Mouse (Mus musculus) cerebellum, adult 2 months (tissue): ENCODE measurements around the gene Prss48. TPM values are rescaled to one million over a fixed set of nuclear protein-coding genes. Genes with fewer than 3 reads are reported as not detected.

Experiments
- DNase-seq, 2 experiments: peaks; one replicate each; pipeline ENCODE4 v3.0.0; 2021
- H3K27ac ChIP-seq: fragments of 200-500 bp; 2 replicates; pipeline ENCODE4 v1.5.1; 2012; ENCODE audit warnings: low read length, control low read depth, inconsistent platforms; ENCODE audit not compliant: insufficient read depth
- H3K27me3 ChIP-seq: fragments of 200-500 bp; 2 replicates; pipeline ENCODE4 v1.6.1; 2012; ENCODE audit warnings: inconsistent platforms, mild to moderate bottlenecking, low read length, moderate library complexity; ENCODE audit not compliant: control insufficient read depth, insufficient read depth
- H3K4me1 ChIP-seq: fragments of 200-500 bp; 2 replicates; pipeline ENCODE4 v1.6.1; 2011; ENCODE audit warnings: low read length; ENCODE audit not compliant: control insufficient read depth, insufficient read depth
- H3K4me3 ChIP-seq: fragments of 200-500 bp; replicated peaks from 2 replicates; pipeline ENCODE3; 2011; ENCODE audit warnings: mild to moderate bottlenecking, low read depth, low read length, control low read depth; ENCODE audit not compliant: insufficient read depth
- CTCF ChIP-seq: fragments of 200-500 bp; IDR thresholded peaks from 2 replicates; pipeline ENCODE4 v1.5.1; 2011; ENCODE audit warnings: low read depth, mild to moderate bottlenecking, control low read depth, low read length, moderate library complexity, borderline replicate concordance; ENCODE audit not compliant: insufficient read depth
- POLR2A ChIP-seq: fragments of 200-500 bp; IDR thresholded peaks from 2 replicates; pipeline ENCODE4 v1.6.1; 2011; ENCODE audit warnings: low read length, control low read depth, borderline replicate concordance; ENCODE audit not compliant: insufficient read depth
- WGBS: fragments of 180-500 bp; shearing (Covaris S2); methylation state at CpG from one replicate; pipeline ENCODE4 v1.1.7; 2018; 5-methylcytosine and 5-hydroxymethylcytosine counted together
- polyA plus RNA-seq: library from polyadenylated mRNA; depleted of rRNA; stranded (reverse); fragments of >200 nt; gene quantifications from 2 replicates; pipeline ENCODE4 v1.2.3, GENCODE M21; 2012; rRNA removed

Gene Prss48
- polyA plus RNA-seq: not detected in 2 replicates

DNA sequence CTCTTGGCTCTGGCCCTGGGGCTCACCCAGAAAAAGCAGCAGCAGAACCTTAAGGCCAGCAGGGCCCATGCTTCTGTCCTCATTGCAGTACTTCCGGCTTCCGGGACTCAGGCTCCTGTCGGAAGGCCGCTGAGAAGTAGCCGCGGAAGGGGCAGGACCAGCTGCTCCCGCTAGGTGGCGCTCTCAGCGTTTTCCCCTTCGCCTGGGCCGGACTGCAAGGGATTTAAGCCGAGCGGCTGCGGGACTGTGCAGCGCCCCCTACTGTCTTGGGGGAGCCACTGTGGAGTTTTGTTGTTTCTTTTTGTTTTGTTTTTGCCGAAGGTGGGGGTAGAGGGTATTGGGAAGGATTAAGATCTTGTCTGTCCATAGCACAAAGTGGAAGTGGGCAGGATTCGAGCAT lies at the start of gene Prss48:
Prss48 (minus strand) TSS at position 69 of the 400 bp plus-strand sequence.
- H3K27me3 ChIP-seq: no peaks in the 10 kb centered on the region
- no peaks in the 10 kb centered on the region for H3K4me1 ChIP-seq
- H3K27ac ChIP-seq: no peak within 1 kb of the TSS
- H3K4me3 ChIP-seq: no peak within 1 kb of the TSS
- no peak for TF ChIP-seq POLR2A
- TF ChIP-seq CTCF: no peak
- DNase-seq: peak in 1 of 2 experiments; percentile 12
- 78% methylated on average over 17 of the region's 17 CpGs for WGBS

DNA sequence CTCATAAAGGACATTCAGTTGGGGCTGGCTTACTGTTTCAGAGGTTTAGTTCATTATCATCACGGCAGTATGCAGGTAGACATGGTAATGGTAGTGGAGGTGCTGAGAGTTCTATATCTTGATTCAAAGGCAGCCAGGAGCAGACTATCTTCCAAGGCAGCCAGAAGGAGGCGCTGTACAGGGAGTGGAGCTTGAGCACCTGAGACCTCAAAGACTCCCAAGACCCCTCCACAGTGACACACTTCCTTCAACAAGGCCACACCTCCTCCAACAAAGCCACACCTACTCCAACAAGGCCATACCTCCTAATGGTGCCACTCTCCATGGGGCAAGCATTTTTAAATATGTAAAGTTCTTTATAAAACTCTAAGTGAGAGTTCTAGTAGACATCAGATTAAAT lies 46.8 kb upstream of the Prss48 start:
- no peaks in the 10 kb centered on the region for H3K4me1 ChIP-seq
- no peak overlapping the region for H3K4me3 ChIP-seq
- H3K27me3 ChIP-seq: no peaks in the 10 kb centered on the region
- H3K27ac ChIP-seq: no peak overlapping the region
- TF ChIP-seq CTCF: no peak
- no peak for TF ChIP-seq POLR2A
- WGBS: 79% methylated on average over 2 of the region's 2 CpGs
- no peak for DNase-seq

DNA sequence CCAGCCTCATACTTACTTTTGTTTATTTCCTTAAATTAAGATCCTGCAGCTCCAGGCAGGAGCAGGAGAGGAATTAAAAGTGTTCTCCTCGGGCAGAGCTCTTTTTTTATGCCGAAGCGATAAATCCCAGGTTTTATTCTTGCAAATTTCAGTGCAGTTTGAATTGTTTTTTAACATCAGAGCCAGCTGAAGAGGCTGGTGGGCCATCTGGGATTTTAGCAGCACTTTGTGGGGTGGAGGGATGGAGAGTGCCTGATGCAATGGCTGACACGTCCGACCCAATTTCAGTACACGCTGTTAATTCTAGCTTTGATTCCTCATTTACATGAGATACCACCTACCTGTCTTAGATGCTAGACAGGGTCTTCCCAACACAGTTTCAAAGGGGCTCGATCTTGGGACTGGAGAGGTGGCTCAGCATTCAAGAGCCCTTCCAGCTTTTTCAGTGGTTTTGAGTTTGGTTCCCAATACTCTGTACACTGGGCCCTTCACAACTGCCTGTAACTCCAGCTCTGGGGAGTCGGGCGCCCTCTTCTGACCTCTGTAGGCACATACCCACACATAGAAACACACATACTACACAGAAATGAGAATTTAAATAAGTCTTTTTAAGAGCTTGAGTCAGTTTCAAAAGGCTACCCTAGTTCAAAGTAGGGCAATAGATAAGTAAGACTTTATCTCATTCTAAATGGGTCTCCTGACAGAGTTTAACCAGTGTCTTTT lies 45.6 kb upstream of the Prss48 start:
- Histone ChIP-seq H3K4me3 (no peak overlapping the region), H3K27me3 (no peaks in the 10 kb centered on the region), H3K4me1 (no peaks in the 10 kb centered on the region), H3K27ac (no peak overlapping the region)
- WGBS: 94% methylated on average over 9 of the region's 9 CpGs
- DNase-seq: no peak
- TF ChIP-seq POLR2A: no peak
- TF ChIP-seq CTCF: no peak

DNA sequence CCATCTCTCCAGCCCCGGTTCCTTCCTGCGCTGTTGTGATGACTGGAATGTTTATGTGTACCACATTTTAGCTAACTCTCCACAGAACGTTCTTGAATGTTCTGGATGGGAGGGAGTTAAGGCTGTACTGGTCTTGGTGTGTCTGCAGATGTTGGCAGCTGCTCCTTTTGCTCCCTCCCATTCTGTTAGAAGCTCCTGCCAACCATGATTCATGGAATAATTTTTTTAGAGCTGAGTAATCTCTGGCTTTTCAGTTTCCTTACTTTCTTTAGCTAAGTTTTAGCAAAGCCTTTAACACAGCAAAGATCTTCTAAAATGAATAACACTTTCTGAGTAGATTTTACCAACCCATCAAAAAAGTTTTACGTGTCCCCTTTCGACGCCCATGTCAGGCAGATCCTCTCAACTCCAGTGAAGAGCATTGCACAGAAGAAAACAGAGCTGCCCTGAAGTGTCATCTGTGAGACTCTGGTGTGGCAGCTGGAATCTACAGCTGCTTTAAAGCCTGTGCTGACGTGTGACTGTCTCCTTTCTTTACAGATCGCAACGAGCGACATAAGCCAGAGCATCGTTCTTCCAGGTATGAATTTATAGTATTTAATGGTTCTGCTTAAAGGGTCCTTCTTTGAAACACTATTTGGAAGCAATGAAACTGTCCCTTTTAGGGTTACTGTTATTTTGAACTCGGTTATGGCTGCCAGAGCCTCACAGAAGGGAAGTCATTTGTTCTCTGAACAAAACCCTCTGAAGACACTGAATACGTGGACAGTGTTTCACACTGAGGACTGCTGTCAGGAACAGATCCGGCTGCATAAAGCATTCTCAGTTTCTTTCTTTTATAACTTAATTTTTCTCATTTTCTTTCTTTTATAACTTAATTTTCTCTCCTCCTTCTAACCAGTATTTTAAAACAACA lies 38.3 kb upstream of the Prss48 start:
- Histone ChIP-seq H3K4me3 (no peak overlapping the region), H3K27ac (no peak overlapping the region), H3K27me3 (no peaks in the 10 kb centered on the region), H3K4me1 (no peaks in the 10 kb centered on the region)
- DNase-seq: no peak
- no peak for TF ChIP-seq CTCF
- WGBS: 74% methylated on average over 14 of the region's 14 CpGs

DNA sequence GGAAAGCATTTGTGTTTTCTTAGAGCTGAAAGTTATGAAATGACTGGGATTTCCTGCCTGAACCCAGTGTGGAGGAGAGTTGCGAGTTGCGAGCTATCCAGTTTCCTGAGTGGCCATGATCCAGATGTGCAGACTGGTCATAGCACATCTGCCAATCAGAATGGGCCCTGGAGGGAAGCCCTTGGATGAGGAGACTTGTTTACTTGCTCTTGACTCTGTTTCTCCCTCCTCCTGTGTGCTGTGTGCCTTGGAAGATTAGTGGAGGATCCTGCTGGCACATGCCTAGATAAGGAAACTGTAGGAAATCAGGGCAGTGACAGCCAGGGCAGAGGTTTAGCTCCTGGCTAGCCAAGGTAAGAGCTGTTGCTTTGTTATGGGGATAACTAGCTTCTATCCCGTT lies 36.4 kb upstream of the Prss48 start:
- TF ChIP-seq POLR2A (no peak), CTCF (no peak)
- 67% methylated on average over 3 of the region's 3 CpGs for WGBS
- Histone ChIP-seq H3K4me1 (no peaks in the 10 kb centered on the region), H3K27ac (no peak overlapping the region), H3K4me3 (no peak overlapping the region), H3K27me3 (no peaks in the 10 kb centered on the region)
- DNase-seq: no peak

DNA sequence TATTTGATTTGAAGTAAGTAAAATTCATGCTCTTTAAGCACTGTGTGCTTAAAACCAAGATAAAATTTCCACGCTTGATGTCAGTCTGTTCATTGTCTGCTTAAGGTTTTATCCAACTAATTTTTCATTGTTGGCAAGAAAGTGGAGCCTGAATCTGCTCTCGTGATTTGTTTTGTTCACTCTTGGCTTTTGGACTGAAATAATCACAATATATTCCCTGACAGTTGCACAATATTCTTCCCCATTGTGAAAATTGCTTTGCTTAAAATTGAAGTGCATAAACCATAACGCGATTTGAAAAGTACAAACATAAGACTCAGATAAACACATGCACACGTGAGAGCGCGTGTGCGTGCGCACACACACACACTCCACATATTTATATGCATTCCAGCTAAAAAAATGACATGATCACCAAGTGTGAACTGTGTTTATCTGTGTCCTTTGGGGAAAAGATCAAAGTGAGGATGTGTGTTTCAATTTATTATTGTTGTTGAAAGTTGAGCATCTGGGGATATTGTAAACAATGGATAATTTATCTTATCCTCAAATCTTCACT lies 35.7 kb upstream of the Prss48 start:
- H3K4me1 ChIP-seq: no peaks in the 10 kb centered on the region
- DNase-seq: no peak
- no peaks in the 10 kb centered on the region for H3K27me3 ChIP-seq
- H3K27ac ChIP-seq: no peak overlapping the region
- WGBS: 84% methylated on average over 9 of the region's 9 CpGs
- no peak overlapping the region for H3K4me3 ChIP-seq
- no peak for TF ChIP-seq CTCF
- TF ChIP-seq POLR2A: no peak

DNA sequence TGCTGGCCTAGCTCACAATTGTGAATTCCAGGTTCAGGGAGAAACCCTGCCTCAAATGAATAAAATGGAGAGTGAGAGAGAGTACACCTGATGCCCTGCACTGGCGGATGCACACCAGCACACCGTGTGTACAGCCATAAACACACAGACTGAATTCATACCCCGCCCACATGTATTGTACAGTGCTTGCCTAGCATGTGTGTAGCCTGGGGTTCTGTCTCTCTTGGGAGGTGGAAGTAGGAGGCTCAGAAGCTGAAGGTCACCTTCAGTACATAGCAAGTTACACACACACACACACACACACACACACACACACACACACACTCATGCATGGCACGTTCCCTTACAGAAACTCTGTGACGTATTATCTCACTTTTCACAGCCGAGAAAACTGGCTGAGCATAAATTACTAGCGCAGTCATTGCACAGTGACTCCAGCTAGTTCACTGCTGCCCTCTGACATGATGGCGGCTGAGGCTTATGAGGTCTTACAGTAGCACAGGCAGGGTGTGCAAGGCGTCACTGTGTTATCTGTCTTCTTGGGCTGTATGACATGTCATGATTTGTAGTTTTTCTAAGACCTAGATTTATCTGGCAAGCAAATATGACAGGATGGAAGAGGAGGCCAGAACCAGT lies 31.3 kb upstream of the Prss48 start:
- no peak for TF ChIP-seq CTCF
- no peak overlapping the region for H3K4me3 ChIP-seq
- H3K27ac ChIP-seq: no peak overlapping the region
- 88% methylated on average over 9 of the region's 9 CpGs for WGBS
- H3K27me3 ChIP-seq: no peaks in the 10 kb centered on the region
- no peak for DNase-seq
- no peaks in the 10 kb centered on the region for H3K4me1 ChIP-seq

DNA sequence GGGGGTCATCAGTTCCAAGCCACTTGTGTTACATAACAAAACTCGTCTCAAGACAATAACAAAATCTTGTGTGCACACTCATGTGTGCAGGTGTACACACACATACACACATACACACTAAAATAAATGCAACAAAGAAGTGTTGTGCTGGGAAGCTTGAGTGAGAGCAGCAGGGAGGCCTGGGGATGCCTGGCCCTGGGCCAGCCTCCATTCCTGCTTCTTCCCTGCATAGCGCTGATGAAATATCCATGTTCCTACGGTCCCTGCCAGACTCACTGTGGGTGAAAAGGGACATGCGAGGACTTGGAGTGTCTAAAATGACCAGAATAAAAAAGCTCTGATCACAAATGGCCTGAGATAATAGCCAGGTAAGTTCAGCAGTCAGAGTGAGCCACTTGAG lies 28.3 kb upstream of the Prss48 start:
- no peak overlapping the region for H3K27ac ChIP-seq
- H3K27me3 ChIP-seq: no peaks in the 10 kb centered on the region
- 13% methylated on average over 4 of the region's 4 CpGs for WGBS

More for the DNA sequence above, 28.3 kb upstream of the Prss48 start:
- peak; percentile 46 to 61 for DNase-seq
- H3K4me1 ChIP-seq: peaks cover 2% of the 10 kb centered on the region; the same call in 1 of the 2 replicates
- no peak overlapping the region for H3K4me3 ChIP-seq
- TF ChIP-seq CTCF: no peak
- no peak for TF ChIP-seq POLR2A
